Comparison of ENCODE assay signal across 8 mouse cellular contexts in genomic region chr15:77928673-77929331, GRCm38 (mm10). TPM values are rescaled to one million over a fixed set of nuclear protein-coding genes. Genes with fewer than 3 reads are reported as not detected.
DNase-seq lines count a peak whose midpoint lies in the region; ATAC-seq and TF ChIP-seq lines count a peak whose summit lies in the region.

Gene Txn2 (minus strand): TSS chr15:77929006.

- H3K4me2 ChIP-seq in forebrain, embryonic 16.5 days (ENCODE audit: low read length) = peak within 1 kb of the TSS; percentile 91
- H3K4me2 ChIP-seq in lung, embryonic 14.5 days = peak within 1 kb of the TSS; percentile 91

- no peaks in the 10 kb centered on the region for H3K9me3 ChIP-seq in G1E (replicated peaks)
- no peaks in the 10 kb centered on the region for H3K9me3 ChIP-seq in forebrain, embryonic 16.5 days (ENCODE audit: control insufficient read depth, low read length)
- H3K9me3 ChIP-seq in lung, embryonic 14.5 days (ENCODE audit: low read depth, low read length) = no peaks in the 10 kb centered on the region

- ATAC-seq in G1E (ENCODE audit: extremely low read depth, insufficient number of reproducible peaks, low FRiP score, poor library complexity, severe bottlenecking) = peak; percentile 86
- peak; percentile 97 for ATAC-seq in forebrain, embryonic 16.5 days
- ATAC-seq in lung, embryonic 14.5 days (ENCODE audit: insufficient read depth) = peak; percentile 97

- H3K9ac ChIP-seq in forebrain, embryonic 16.5 days (replicated peaks; ENCODE audit: low read depth, low read length) = peak within 1 kb of the TSS; percentile 82
- peak within 1 kb of the TSS; percentile 65 for H3K9ac ChIP-seq in lung, embryonic 14.5 days

- DNase-seq in G1E (ENCODE audit: low spot score) = peak; percentile 87
- peak; percentile 92 to 99 for DNase-seq in cerebellum, adult 18-20 months
- DNase-seq in heart, postnatal 36 days = peak; percentile 92 to 93
- DNase-seq in layer of hippocampus, adult 2 months (ENCODE audit: low spot score in 2 of 2) = peak; percentile 97 to 100
- DNase-seq in lung, embryonic 14.5 days = peak; percentile 99
- peak; percentile 94 for DNase-seq in thymus, adult 2 months

- peaks cover 38% of the 10 kb centered on the region for H3K36me3 ChIP-seq in G1E (replicated peaks)
- H3K36me3 ChIP-seq in forebrain, embryonic 16.5 days (ENCODE audit: control insufficient read depth, insufficient read depth) = peaks cover 7% of the 10 kb centered on the region; the same call in 1 of the 2 replicates
- H3K36me3 ChIP-seq in lung, embryonic 14.5 days (ENCODE audit: insufficient read depth) = peaks cover 31% of the 10 kb centered on the region
- H3K36me3 ChIP-seq in thymus, adult 2 months (ENCODE audit: control insufficient read depth, insufficient read depth, low read length) = peaks cover 4% of the 10 kb centered on the region

- H3K4me1 ChIP-seq in G1E (ENCODE audit: insufficient read depth, low read depth, low read length) = peaks cover 73% of the 10 kb centered on the region
- peaks cover 27% of the 10 kb centered on the region for H3K4me1 ChIP-seq in forebrain, embryonic 16.5 days (replicated peaks; ENCODE audit: control insufficient read depth, insufficient read depth, low read length)
- peaks cover 12% of the 10 kb centered on the region for H3K4me1 ChIP-seq in lung, embryonic 14.5 days (ENCODE audit: insufficient read depth)
- peaks cover 7% of the 10 kb centered on the region for H3K4me1 ChIP-seq in olfactory bulb, adult 2 months (ENCODE audit: control insufficient read depth, insufficient read depth, low read length)
- peaks cover 8% of the 10 kb centered on the region; the same call in 1 of the 2 replicates for H3K4me1 ChIP-seq in thymus, adult 2 months (replicated peaks; ENCODE audit: control insufficient read depth, insufficient read depth, low read length)

- H3K27ac ChIP-seq in forebrain, embryonic 16.5 days (ENCODE audit: low read length) = peak within 1 kb of the TSS; percentile 95
- peak within 1 kb of the TSS; percentile 99 for H3K27ac ChIP-seq in layer of hippocampus, adult 2 months
- peak within 1 kb of the TSS; percentile 94 for H3K27ac ChIP-seq in lung, embryonic 14.5 days (ENCODE audit: low read depth)
- peak within 1 kb of the TSS; percentile 94 for H3K27ac ChIP-seq in olfactory bulb, adult 2 months (ENCODE audit: insufficient read depth, low read depth, low read length)
- peak within 1 kb of the TSS; percentile 23; the same call in 1 of the 2 replicates for H3K27ac ChIP-seq in thymus, adult 2 months (ENCODE audit: control insufficient read depth, insufficient read depth, low read length)

- H3K4me3 ChIP-seq in G1E (ENCODE audit: low read depth, low read length) = peak within 1 kb of the TSS; percentile 95
- H3K4me3 ChIP-seq in forebrain, embryonic 16.5 days (replicated peaks; ENCODE audit: low read length) = peak within 1 kb of the TSS; percentile 74
- peak within 1 kb of the TSS; percentile 78 for H3K4me3 ChIP-seq in layer of hippocampus, adult 2 months
- H3K4me3 ChIP-seq in lung, embryonic 14.5 days (ENCODE audit: low read depth, low read length) = peak within 1 kb of the TSS; percentile 56
- H3K4me3 ChIP-seq in olfactory bulb, adult 2 months (ENCODE audit: insufficient read depth, low read depth, low read length) = peak within 1 kb of the TSS; percentile 66
- peak within 1 kb of the TSS; percentile 77 for H3K4me3 ChIP-seq in thymus, adult 2 months (ENCODE audit: control insufficient read depth, insufficient read depth, low read length)

- intact Hi-C loops in heart, postnatal 36 days (cut with DNase I) = no loop called here

- TF ChIP-seq POLR2A in olfactory bulb, adult 2 months (IDR thresholded peaks at IDR 0.05; ENCODE audit: insufficient read depth, low read depth, low read length) = no peak; the same call in 1 of the 2 replicates
- TF ChIP-seq POLR2A in thymus, adult 2 months (IDR thresholded peaks at IDR 0.05; ENCODE audit: control insufficient read depth, extremely low read depth, insufficient read depth, low read length, poor library complexity) = peak; percentile 87

- TF ChIP-seq CTCF in G1E (IDR thresholded peaks at IDR 0.05; ENCODE audit: low read depth, low read length) = no peak
- TF ChIP-seq CTCF in layer of hippocampus, adult 2 months (conservative IDR thresholded peaks at IDR 0.05) = peak; percentile 47
- TF ChIP-seq CTCF in lung, embryonic 14.5 days (IDR thresholded peaks at IDR 0.05; ENCODE audit: low read depth) = peak; percentile 34
- no peak for TF ChIP-seq CTCF in olfactory bulb, adult 2 months (IDR thresholded peaks at IDR 0.05; ENCODE audit: insufficient read depth, low read depth, low read length)
- peak; percentile 48; the same call in 1 of the 2 replicates for TF ChIP-seq CTCF in thymus, adult 2 months (IDR thresholded peaks at IDR 0.05; ENCODE audit: borderline replicate concordance, control insufficient read depth, extremely low read depth, insufficient read depth, low read length, poor library complexity)

- WGBS in forebrain, embryonic 16.5 days = under 1% methylated on average over 34 of the region's 34 CpGs
- under 1% methylated on average over 34 of the region's 34 CpGs for WGBS in lung, embryonic 14.5 days
- under 1% methylated on average over 34 of the region's 34 CpGs for WGBS in olfactory bulb, adult 2 months
- WGBS in thymus, adult 2 months = under 1% methylated on average over 34 of the region's 34 CpGs

- no peaks in the 10 kb centered on the region for H3K27me3 ChIP-seq in G1E (ENCODE audit: insufficient read depth, low read length)
- no peaks in the 10 kb centered on the region for H3K27me3 ChIP-seq in forebrain, embryonic 16.5 days (replicated peaks; ENCODE audit: control insufficient read depth, insufficient read depth, low read length)
- H3K27me3 ChIP-seq in lung, embryonic 14.5 days (ENCODE audit: insufficient read depth, low read length) = no peaks in the 10 kb centered on the region
- no peaks in the 10 kb centered on the region for H3K27me3 ChIP-seq in thymus, adult 2 months (ENCODE audit: control insufficient read depth, insufficient read depth, low read length)

RNA-seq across cellular contexts. Expression of gene Txn2, which starts in this region (rescaled TPM):
- total RNA-seq in G1E (2014; fragmentation: Nextera tagmentation) = 209 and 211 TPM in 2 replicates
- total RNA-seq in G1E (2017) = 53.8 and 62.8 TPM in 2 replicates
- polyA plus RNA-seq in G1E (2012) = 283 and 349 TPM in 2 replicates
- 222 and 237 TPM in 2 replicates for polyA plus RNA-seq in forebrain, embryonic 16.5 days (2015; fragmentation: Nextera tagmentation; extraction: Ambion mirVana)
- 100 to 1,000 TPM; 276 to 279 TPM for total RNA-seq in heart, postnatal 36 days (2021)
- 100 to 1,000 TPM; 119 to 136 TPM for total RNA-seq in layer of hippocampus, adult 2 months (2021)
- 209 and 227 TPM in 2 replicates for polyA plus RNA-seq in lung, embryonic 14.5 days (2014; fragmentation: Nextera tagmentation; extraction: Ambion mirVana)
- not detected in 2 replicates for polyA plus RNA-seq in olfactory bulb, adult 2 months (2012; ENCODE audit: insufficient read depth, insufficient read length, low replicate concordance, missing spikeins)
- 249 and 253 TPM in 2 replicates for polyA plus RNA-seq in thymus, adult 2 months (2012; rRNA removed)

Comparison
In these comparisons a context has a peak if more than half of its experiments do, and no peak if none do; other contexts are left out.
1. Peak in every context shown above with its lines: DNase-seq, ATAC-seq, H3K4me3 ChIP-seq and H3K27ac ChIP-seq.
2. CTCF ChIP-seq: peak in layer of hippocampus, adult 2 months (single experiment), lung, embryonic 14.5 days (single experiment) and thymus, adult 2 months (single experiment); none in G1E (single experiment) and olfactory bulb, adult 2 months (single experiment).
3. H3K27ac ChIP-seq: peak in every context shown above with its lines; median percentile 99 in layer of hippocampus, adult 2 months; 95 in forebrain, embryonic 16.5 days; 94 in lung, embryonic 14.5 days; 94 in olfactory bulb, adult 2 months; 23 in thymus, adult 2 months.